Mouse (Mus musculus) bone marrow macrophage, adult 2 months (primary cell): ENCODE data around the gene Tmem98.

Experiments
- CTCF ChIP-seq: IDR thresholded peaks from 2 replicates; pipeline ENCODE4 v1.5.1; 2012; ENCODE audit warnings: low read depth, mild to moderate bottlenecking, low read length, moderate library complexity
- POLR2A ChIP-seq: IDR thresholded peaks from 2 replicates; pipeline ENCODE4 v1.6.1; 2012; ENCODE audit warnings: mild to moderate bottlenecking, low read depth, low read length, borderline replicate concordance

DNA sequence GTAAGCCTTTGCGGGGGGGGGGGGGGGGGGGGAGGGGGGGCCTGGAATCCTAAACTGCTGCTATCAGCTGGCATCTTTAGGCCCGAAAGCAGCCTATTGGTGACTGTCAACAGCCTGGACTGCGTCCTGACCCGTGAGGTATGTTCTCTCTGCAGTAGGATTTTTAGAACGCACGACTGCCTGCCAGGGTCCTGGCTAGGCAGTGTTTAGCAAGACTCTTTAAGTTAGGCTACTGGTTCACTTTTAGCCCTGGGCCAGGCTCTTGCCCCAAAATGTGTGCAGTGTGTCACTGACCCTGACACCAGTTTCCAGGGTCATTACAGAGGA is 346 bp upstream of the Tmem98 start:
- no peak for TF ChIP-seq CTCF
- TF ChIP-seq POLR2A: no peak
